Mouse (Mus musculus): ENCODE measurements around the gene Strip2.

DNA sequence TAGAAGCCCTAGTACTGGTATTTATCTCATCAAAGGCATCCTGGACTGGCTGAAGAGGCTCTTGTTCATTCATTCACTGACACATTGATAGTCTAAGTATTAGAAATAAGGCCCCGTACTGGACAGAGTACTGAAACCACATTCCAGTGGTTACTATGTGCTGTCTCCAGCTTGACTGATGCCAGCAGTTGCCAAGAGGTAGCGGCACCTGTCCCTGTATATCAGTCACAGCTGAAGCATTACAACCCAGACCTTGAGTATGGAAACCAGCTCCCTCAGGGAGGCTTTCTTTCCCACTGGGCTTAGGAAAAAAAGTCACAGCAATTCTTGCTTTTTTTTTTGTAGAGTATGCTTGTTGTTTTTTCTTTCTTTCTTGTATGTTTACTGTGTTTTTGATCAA lies 24.2 kb downstream of the Strip2 start:
- TF ChIP-seq CTCF (IDR thresholded peaks at IDR 0.05; ENCODE audit: control insufficient read depth, insufficient read depth, low read length) (no peak), POLR2A (IDR thresholded peaks at IDR 0.05; ENCODE audit: borderline replicate concordance, control insufficient read depth, low read depth, low read length) (no peak)

All from bone marrow, adult 2 months (tissue).